Mouse (Mus musculus) kidney, embryonic 15.5 days (tissue): Measurements from ENCODE around the gene Fam189a2. TPM values are rescaled to one million over a fixed set of nuclear protein-coding genes. Genes with fewer than 3 reads are reported as not detected.

ENCODE experiments used
- ATAC-seq: fragments of 200-750 bp; cut with Nextera tagmentation; replicated peaks from 2 replicates; pipeline ENCODE4 v1.8.0; 2017; ENCODE audit warnings: moderate TSS enrichment; ENCODE audit not compliant: low FRiP score
- H3K27ac ChIP-seq: fragments of 300-500 bp; sonication (generic); 2 replicates; pipeline ENCODE4 v1.5.1; 2015; ENCODE audit warnings: mild to moderate bottlenecking, inconsistent platforms
- H3K27me3 ChIP-seq: fragments of 300-500 bp; sonication (generic); 2 replicates; pipeline ENCODE4 v1.6.1; 2015; ENCODE audit warnings: inconsistent platforms
- H3K36me3 ChIP-seq: fragments of 300-500 bp; sonication (generic); 2 replicates; pipeline ENCODE4 v1.6.1; 2015; ENCODE audit warnings: inconsistent platforms
- H3K4me1 ChIP-seq: fragments of 300-500 bp; sonication (generic); 2 replicates; pipeline ENCODE4 v1.6.1; 2015; ENCODE audit warnings: inconsistent platforms
- H3K4me2 ChIP-seq: fragments of 300-500 bp; sonication (generic); 2 replicates; pipeline ENCODE4 v1.6.1; 2015; ENCODE audit warnings: moderate library complexity, mild to moderate bottlenecking, inconsistent platforms
- H3K4me3 ChIP-seq: fragments of 300-500 bp; sonication (generic); replicated peaks from 2 replicates; pipeline ENCODE4 v1.5.1; 2015; ENCODE audit warnings: mild to moderate bottlenecking, inconsistent platforms
- H3K9ac ChIP-seq: fragments of 300-500 bp; sonication (generic); 2 replicates; pipeline ENCODE4 v1.6.1; 2015; ENCODE audit warnings: mild to moderate bottlenecking, inconsistent platforms
- H3K9me3 ChIP-seq: fragments of 300-500 bp; sonication (generic); replicated peaks from 2 replicates; pipeline ENCODE4 v1.6.1; 2016; ENCODE audit warnings: inconsistent platforms
- WGBS: fragments of 180-500 bp; shearing (Covaris S2); methylation state at CpG from one replicate; pipeline ENCODE4 v1.1.7; 2015; ENCODE audit warnings: mixed read lengths; 5-methylcytosine and 5-hydroxymethylcytosine counted together
- polyA plus RNA-seq: library from polyadenylated mRNA; unstranded; fragments of >200 nt; fragmentation: Nextera tagmentation; extraction: Ambion mirVana; gene quantifications from 2 replicates; pipeline ENCODE4 v1.2.1, GENCODE M21; 2015

Fam189a2 gene
- polyA plus RNA-seq, 1 experiment from 2014 or later: 1.5 TPM

GRCm38 (mm10) chr19:24050514-24050913, 19.7 kb upstream of the Fam189a2 start:
- Histone ChIP-seq H3K27ac (no peak overlapping the region), H3K9ac (no peak overlapping the region), H3K4me2 (no peak overlapping the region), H3K9me3 (no peaks in the 10 kb centered on the region), H3K4me1 (peaks cover 11% of the 10 kb centered on the region), H3K36me3 (no peaks in the 10 kb centered on the region), H3K4me3 (no peak overlapping the region), H3K27me3 (no peaks in the 10 kb centered on the region)
- 87% methylated on average over 2 of the region's 2 CpGs for whole genome bisulfite sequencing
- ATAC-seq: no peak

GRCm38 (mm10) chr19:24049329-24049728, 18.5 kb upstream of the Fam189a2 start:
- Histone ChIP-seq H3K9ac (no peak overlapping the region), H3K4me2 (no peak overlapping the region), H3K4me3 (no peak overlapping the region), H3K27ac (no peak overlapping the region), H3K27me3 (no peaks in the 10 kb centered on the region), H3K4me1 (peaks cover 3% of the 10 kb centered on the region), H3K36me3 (no peaks in the 10 kb centered on the region), H3K9me3 (no peaks in the 10 kb centered on the region)
- WGBS: 81% methylated on average over 3 of the region's 3 CpGs
- ATAC-seq: no peak

- Histone ChIP-seq H3K27ac (no peak overlapping the region), H3K27me3 (no peaks in the 10 kb centered on the region), H3K9me3 (no peaks in the 10 kb centered on the region), H3K4me2 (no peak overlapping the region), H3K4me1 (no peaks in the 10 kb centered on the region), H3K4me3 (no peak overlapping the region), H3K9ac (no peak overlapping the region), H3K36me3 (no peaks in the 10 kb centered on the region)
- WGBS: 90% methylated on average over 10 of the region's 10 CpGs
- no peak for ATAC-seq
Observed at GRCm38 (mm10) chr19:24046395-24046993, 15.7 kb upstream of the Fam189a2 start.

- no peak overlapping the region for H3K4me3 ChIP-seq
- H3K27me3 ChIP-seq: no peaks in the 10 kb centered on the region
- no peak overlapping the region for H3K4me2 ChIP-seq
- no peak overlapping the region for H3K27ac ChIP-seq
- 92% methylated on average over 2 of the region's 2 CpGs for WGBS
- ATAC-seq: no peak
- no peaks in the 10 kb centered on the region for H3K9me3 ChIP-seq
- H3K36me3 ChIP-seq: no peaks in the 10 kb centered on the region
- no peak overlapping the region for H3K9ac ChIP-seq
- no peaks in the 10 kb centered on the region for H3K4me1 ChIP-seq
Observed at GRCm38 (mm10) chr19:24042387-24042786, 11.6 kb upstream of the Fam189a2 start.

GRCm38 (mm10) chr19:24039061-24039853, 8.4 kb upstream of the Fam189a2 start:
- WGBS: 69% methylated on average over 14 of the region's 14 CpGs
- Histone ChIP-seq H3K27me3 (no peaks in the 10 kb centered on the region), H3K4me1 (peaks cover 3% of the 10 kb centered on the region; the same call in 1 of the 2 replicates), H3K27ac (no peak overlapping the region), H3K36me3 (no peaks in the 10 kb centered on the region), H3K9me3 (no peaks in the 10 kb centered on the region), H3K4me2 (no peak overlapping the region), H3K9ac (no peak overlapping the region), H3K4me3 (no peak overlapping the region)
- no peak for ATAC-seq

GRCm38 (mm10) chr19:24034367-24034766, 3.5 kb upstream of the Fam189a2 start:
- H3K9me3 ChIP-seq: no peaks in the 10 kb centered on the region
- H3K36me3 ChIP-seq: no peaks in the 10 kb centered on the region
- H3K4me1 ChIP-seq: peaks cover 40% of the 10 kb centered on the region
- ATAC-seq: no peak
- peaks cover 29% of the 10 kb centered on the region for H3K27me3 ChIP-seq
- H3K4me2 ChIP-seq: no peak overlapping the region
- H3K27ac ChIP-seq: no peak overlapping the region
- 45% methylated on average over 3 of the region's 3 CpGs for WGBS
- no peak overlapping the region for H3K4me3 ChIP-seq
- no peak overlapping the region for H3K9ac ChIP-seq

- Histone ChIP-seq H3K4me1 (peaks cover 41% of the 10 kb centered on the region), H3K9me3 (no peaks in the 10 kb centered on the region), H3K27ac (peak overlapping the region; percentile 49; the same call in 1 of the 2 replicates), H3K4me3 (no peak overlapping the region), H3K27me3 (peaks cover 37% of the 10 kb centered on the region), H3K4me2 (0 out of 2 replicates have a peak overlapping the region, but pooled peaks have one; percentile 21), H3K9ac (no peak overlapping the region), H3K36me3 (no peaks in the 10 kb centered on the region)
- 29% methylated on average over 5 of the region's 5 CpGs for WGBS
- peak; percentile 52; the same call in 1 of the 2 replicates for ATAC-seq
Observed at GRCm38 (mm10) chr19:24032654-24033236, 1.9 kb upstream of the Fam189a2 start.

GRCm38 (mm10) chr19:24030511-24030870, 328 bp downstream of the Fam189a2 start:
- 0 out of 2 replicates have a peak overlapping the region, but pooled peaks have one; percentile 32 for H3K27ac ChIP-seq
- H3K9me3 ChIP-seq: no peaks in the 10 kb centered on the region
- H3K4me2 ChIP-seq: peak overlapping the region; percentile 94
- WGBS: under 1% methylated on average over 28 of the region's 49 CpGs
- H3K27me3 ChIP-seq: peaks cover 37% of the 10 kb centered on the region
- no peaks in the 10 kb centered on the region for H3K36me3 ChIP-seq
- peak; percentile 69 for ATAC-seq
- peaks cover 41% of the 10 kb centered on the region for H3K4me1 ChIP-seq
- peak overlapping the region; percentile 68 for H3K4me3 ChIP-seq
- H3K9ac ChIP-seq: peak overlapping the region; percentile 55

GRCm38 (mm10) chr19:24029616-24030510, 956 bp downstream of the Fam189a2 start:
- Histone ChIP-seq H3K4me3 (peak overlapping the region; percentile 68), H3K36me3 (no peaks in the 10 kb centered on the region), H3K27ac (0 out of 2 replicates have a peak overlapping the region, but pooled peaks have one; percentile 32), H3K4me1 (peaks cover 41% of the 10 kb centered on the region), H3K9me3 (no peaks in the 10 kb centered on the region), H3K9ac (peak overlapping the region; percentile 55), H3K27me3 (peaks cover 37% of the 10 kb centered on the region), H3K4me2 (peak overlapping the region; percentile 94)
- WGBS: 12% methylated on average over 20 of the region's 20 CpGs
- ATAC-seq: no peak; the same call in 1 of the 2 replicates

- Histone ChIP-seq H3K9me3 (no peaks in the 10 kb centered on the region), H3K36me3 (no peaks in the 10 kb centered on the region), H3K4me1 (peaks cover 12% of the 10 kb centered on the region), H3K27ac (no peak overlapping the region), H3K27me3 (peaks cover 20% of the 10 kb centered on the region), H3K4me2 (no peak overlapping the region), H3K9ac (no peak overlapping the region), H3K4me3 (no peak overlapping the region)
- no peak for ATAC-seq
- WGBS: 73% methylated on average over 5 of the region's 5 CpGs
Observed at GRCm38 (mm10) chr19:24025876-24026275, 4.9 kb downstream of the Fam189a2 start.

GRCm38 (mm10) chr19:24024667-24025066, 6.2 kb downstream of the Fam189a2 start:
- H3K4me3 ChIP-seq: no peak overlapping the region
- no peak for ATAC-seq
- H3K9me3 ChIP-seq: no peaks in the 10 kb centered on the region
- H3K27ac ChIP-seq: no peak overlapping the region
- H3K27me3 ChIP-seq: peaks cover 11% of the 10 kb centered on the region; the same call in 1 of the 2 replicates
- H3K4me1 ChIP-seq: peaks cover 4% of the 10 kb centered on the region
- 88% methylated on average over 1 of the region's 1 CpGs for WGBS
- no peak overlapping the region for H3K4me2 ChIP-seq
- H3K9ac ChIP-seq: no peak overlapping the region
- no peaks in the 10 kb centered on the region for H3K36me3 ChIP-seq
